Mouse (Mus musculus): ENCODE measurements at regions not wholly inside any gene's neighbourhood (a gene's known extent, or its start where the extent isn't known, plus 50 kb on each side); places are given as distances from the start of the nearest gene placed in this dataset.

DNA sequence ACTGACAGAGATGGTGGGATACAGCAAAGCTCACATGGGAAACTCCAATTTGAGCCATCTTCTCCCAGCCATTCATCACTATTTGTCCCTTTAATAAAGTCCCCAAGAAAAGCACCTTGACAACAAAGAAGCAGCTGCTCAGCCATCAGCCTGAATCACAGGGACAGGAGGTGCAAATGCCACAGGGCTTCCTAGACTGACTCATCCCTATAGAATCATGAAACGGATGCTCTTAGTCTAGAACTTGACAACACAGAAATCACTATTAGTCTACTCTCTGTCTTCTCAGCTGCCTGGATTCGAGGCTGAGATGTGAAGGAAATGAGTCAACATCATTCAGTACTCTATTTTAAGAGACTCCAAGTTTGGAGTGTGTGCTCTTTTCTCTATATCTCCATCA is 365.4 kb upstream of the Gm10306 start:
- H3K4me2 ChIP-seq, result no peak overlapping the region
- no peaks in the 10 kb centered on the region for H3K4me1 ChIP-seq
- H3K27me3 ChIP-seq, result no peaks in the 10 kb centered on the region
- no peak overlapping the region for H3K9ac ChIP-seq
- no peaks in the 10 kb centered on the region for H3K36me3 ChIP-seq
- ATAC-seq (ENCODE audit: insufficient number of reproducible peaks, insufficient read depth, low FRiP score, low TSS enrichment, low read depth), result no peak
- no peaks in the 10 kb centered on the region for H3K9me3 ChIP-seq
- H3K27ac ChIP-seq, result no peak overlapping the region
- H3K4me3 ChIP-seq, result no peak overlapping the region
- 85% methylated on average over 2 of the region's 2 CpGs for WGBS

DNA sequence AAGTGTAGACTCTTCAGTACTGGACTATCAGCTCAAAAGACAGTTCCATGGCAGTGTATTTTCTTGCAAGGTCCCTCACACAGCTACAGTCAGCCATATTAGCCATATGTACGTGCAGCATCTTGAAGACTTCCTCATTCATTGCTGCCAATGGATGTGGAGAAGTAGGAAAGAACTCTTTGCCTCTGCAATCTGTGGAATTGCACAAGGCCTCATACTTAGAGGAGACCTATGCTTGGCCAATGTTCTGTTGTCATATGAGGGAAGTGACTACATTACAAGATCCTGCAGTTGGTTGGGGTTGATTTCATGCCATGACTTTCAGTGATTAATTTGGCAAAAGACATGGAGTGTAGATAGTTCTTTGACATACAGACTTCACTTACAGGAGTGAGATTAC is 340.1 kb upstream of the Gm10306 start:
- no peaks in the 10 kb centered on the region for H3K36me3 ChIP-seq
- no peaks in the 10 kb centered on the region for H3K4me1 ChIP-seq
- no peaks in the 10 kb centered on the region for H3K9me3 ChIP-seq
- no peak overlapping the region for H3K9ac ChIP-seq
- H3K27ac ChIP-seq, result no peak overlapping the region
- WGBS, result 83% methylated on average over 1 of the region's 1 CpGs
- no peak for ATAC-seq (ENCODE audit: insufficient number of reproducible peaks, insufficient read depth, low FRiP score, low TSS enrichment, low read depth)
- H3K27me3 ChIP-seq, result no peaks in the 10 kb centered on the region
- no peak overlapping the region for H3K4me2 ChIP-seq
- no peak overlapping the region for H3K4me3 ChIP-seq

DNA sequence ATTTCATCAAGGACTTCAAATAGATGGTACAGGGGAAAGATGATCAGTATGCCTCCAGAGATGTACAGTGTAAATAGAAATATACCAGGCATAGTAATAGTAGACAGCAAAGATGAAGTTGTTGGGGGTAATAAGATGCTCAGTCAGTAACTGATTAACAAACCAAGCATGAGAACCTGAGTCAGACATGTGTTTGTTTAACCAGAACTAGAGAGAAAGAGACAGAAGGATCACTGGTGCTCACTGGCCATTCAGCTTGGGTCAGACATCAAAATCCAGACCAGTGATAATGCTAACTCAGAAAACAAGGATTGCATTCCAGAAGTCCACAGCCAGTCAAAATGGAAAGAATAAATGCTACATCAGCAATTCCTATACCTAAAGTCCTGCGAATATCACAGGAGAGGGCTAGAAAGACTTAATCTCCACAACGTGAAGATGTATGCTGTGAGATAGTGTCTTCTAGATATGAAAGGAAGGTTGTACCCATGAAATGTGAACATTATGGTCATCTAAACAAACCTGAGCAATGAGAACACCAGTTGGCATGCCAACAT is 320.6 kb upstream of the Gm10306 start:
- Histone ChIP-seq H3K9ac (no peak overlapping the region), H3K4me3 (no peak overlapping the region), H3K27me3 (no peaks in the 10 kb centered on the region), H3K9me3 (no peaks in the 10 kb centered on the region), H3K4me1 (no peaks in the 10 kb centered on the region), H3K4me2 (no peak overlapping the region), H3K36me3 (no peaks in the 10 kb centered on the region), H3K27ac (no peak overlapping the region)
- ATAC-seq (ENCODE audit: insufficient number of reproducible peaks, insufficient read depth, low FRiP score, low TSS enrichment, low read depth), result no peak
- WGBS, result 95% methylated on average over 2 of the region's 2 CpGs

DNA sequence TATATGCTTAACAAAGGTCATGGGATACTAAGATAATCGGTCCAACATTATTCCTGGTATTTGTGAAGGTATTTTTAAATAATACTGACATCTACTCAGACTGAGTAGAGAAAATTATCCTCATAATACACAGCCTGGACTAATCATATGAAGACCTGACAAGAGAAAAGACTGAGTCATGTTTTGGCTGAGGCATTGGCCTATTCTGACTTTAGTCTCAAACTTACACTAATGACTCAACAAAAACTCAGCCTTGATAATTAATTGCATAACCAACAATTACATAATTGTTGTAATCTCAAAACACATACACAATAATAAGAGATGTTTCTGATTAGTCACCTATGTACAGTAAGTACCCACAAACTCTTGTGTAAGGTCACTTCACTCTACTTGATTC is 300.3 kb upstream of the Gm10306 start:
- no peaks in the 10 kb centered on the region for H3K27me3 ChIP-seq
- no peak overlapping the region for H3K27ac ChIP-seq
- H3K4me2 ChIP-seq, result no peak overlapping the region
- 70% methylated on average over 1 of the region's 1 CpGs for WGBS
- H3K9ac ChIP-seq, result no peak overlapping the region
- no peak overlapping the region for H3K4me3 ChIP-seq
- no peaks in the 10 kb centered on the region for H3K36me3 ChIP-seq
- ATAC-seq (ENCODE audit: insufficient number of reproducible peaks, insufficient read depth, low FRiP score, low TSS enrichment, low read depth), result no peak
- H3K4me1 ChIP-seq, result no peaks in the 10 kb centered on the region
- no peaks in the 10 kb centered on the region for H3K9me3 ChIP-seq

DNA sequence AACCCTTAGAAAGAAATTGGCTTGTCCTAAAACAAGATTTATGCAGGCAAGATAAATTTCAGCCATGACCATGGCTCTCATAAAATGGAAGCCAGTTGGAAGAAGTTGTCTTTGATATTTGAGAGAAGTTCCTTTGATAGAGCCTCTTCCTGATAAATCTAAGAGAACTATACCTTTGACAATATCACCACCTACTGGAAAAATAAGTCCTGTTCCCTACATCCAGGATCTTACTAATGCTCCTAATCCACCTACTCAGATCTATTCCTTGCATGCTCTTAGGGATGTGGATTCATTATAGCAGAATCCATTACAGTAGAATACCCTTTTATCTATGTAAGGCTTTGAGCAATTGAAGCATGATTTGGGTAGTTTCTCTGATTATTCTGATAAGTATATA is 295.2 kb upstream of the Gm10306 start:
- no peaks in the 10 kb centered on the region for H3K4me1 ChIP-seq
- ATAC-seq (ENCODE audit: insufficient number of reproducible peaks, insufficient read depth, low FRiP score, low TSS enrichment, low read depth), result no peak
- H3K36me3 ChIP-seq, result no peaks in the 10 kb centered on the region
- no peak overlapping the region for H3K4me2 ChIP-seq
- H3K9ac ChIP-seq, result no peak overlapping the region
- no peak overlapping the region for H3K4me3 ChIP-seq
- no peaks in the 10 kb centered on the region for H3K9me3 ChIP-seq
- no peaks in the 10 kb centered on the region for H3K27me3 ChIP-seq
- H3K27ac ChIP-seq, result no peak overlapping the region

DNA sequence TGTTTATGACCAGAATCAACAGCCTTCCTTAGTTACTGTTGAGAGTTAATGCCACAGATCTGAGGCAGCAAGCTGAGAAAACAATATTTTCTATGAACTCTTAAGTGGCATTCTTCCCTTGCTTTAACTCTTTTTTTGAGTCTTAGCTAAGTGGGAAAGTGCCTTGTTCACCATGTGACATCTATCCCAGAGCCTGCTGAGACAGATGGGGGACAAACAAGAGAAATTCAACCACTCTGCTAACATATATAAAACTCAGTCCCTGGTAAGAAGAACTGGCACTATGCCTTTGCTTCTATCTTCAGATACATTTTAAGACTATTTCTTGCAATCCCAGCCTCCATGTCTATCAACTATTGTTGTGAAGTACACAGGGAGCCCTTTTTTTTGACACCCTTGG is 274.6 kb upstream of the Gm10306 start:
- no peak overlapping the region for H3K4me3 ChIP-seq
- no peaks in the 10 kb centered on the region for H3K4me1 ChIP-seq
- no peak for ATAC-seq (ENCODE audit: insufficient number of reproducible peaks, insufficient read depth, low FRiP score, low TSS enrichment, low read depth)
- H3K4me2 ChIP-seq, result no peak overlapping the region
- H3K9ac ChIP-seq, result no peak overlapping the region
- no peak overlapping the region for H3K27ac ChIP-seq
- H3K27me3 ChIP-seq, result no peaks in the 10 kb centered on the region
- H3K36me3 ChIP-seq, result no peaks in the 10 kb centered on the region
- H3K9me3 ChIP-seq, result no peaks in the 10 kb centered on the region

DNA sequence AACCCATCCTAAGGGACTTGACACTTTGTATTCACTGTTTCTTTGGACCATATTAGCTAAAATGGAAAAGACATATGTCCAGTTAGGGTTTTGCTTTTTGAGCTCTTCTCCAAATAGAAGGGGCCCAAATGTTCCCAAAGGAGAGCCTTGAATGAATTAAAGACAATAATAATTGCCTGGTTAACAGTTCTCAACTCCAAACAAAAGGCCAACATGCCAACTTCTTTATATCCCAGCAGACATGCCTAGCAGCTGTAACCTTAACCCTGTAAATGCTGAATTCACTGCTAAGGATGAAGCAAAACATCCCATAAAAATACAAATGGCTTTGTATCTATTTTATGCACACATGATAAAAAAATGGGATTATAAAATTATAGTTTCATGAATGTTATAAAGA is 264.2 kb upstream of the Gm10306 start:
- no peaks in the 10 kb centered on the region for H3K27me3 ChIP-seq
- no peaks in the 10 kb centered on the region for H3K4me1 ChIP-seq
- H3K4me2 ChIP-seq, result no peak overlapping the region
- no peak overlapping the region for H3K27ac ChIP-seq
- ATAC-seq (ENCODE audit: insufficient number of reproducible peaks, insufficient read depth, low FRiP score, low TSS enrichment, low read depth), result no peak
- no peak overlapping the region for H3K9ac ChIP-seq
- no peaks in the 10 kb centered on the region for H3K9me3 ChIP-seq
- H3K36me3 ChIP-seq, result no peaks in the 10 kb centered on the region
- no peak overlapping the region for H3K4me3 ChIP-seq

DNA sequence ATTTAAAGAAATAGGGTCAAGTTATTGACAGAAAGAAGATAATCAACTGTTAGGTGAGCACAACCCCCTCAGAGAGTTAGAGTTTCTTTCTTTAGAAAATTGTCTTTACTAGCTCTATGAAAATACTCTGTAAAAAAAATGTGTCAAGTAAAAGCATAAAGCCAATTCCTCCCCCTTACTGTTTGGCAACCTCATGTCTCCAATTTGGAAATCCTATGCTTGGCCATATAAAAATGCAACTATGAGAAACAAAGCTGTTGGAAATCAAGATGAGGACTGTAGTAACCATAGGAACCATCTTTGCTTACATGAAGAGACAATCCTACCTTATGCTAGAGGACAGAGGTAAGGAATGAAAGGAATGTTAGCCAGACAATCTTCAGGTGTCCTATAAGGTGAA is 239.0 kb upstream of the Gm10306 start:
- H3K9ac ChIP-seq, result no peak overlapping the region
- H3K4me1 ChIP-seq, result no peaks in the 10 kb centered on the region
- no peak for ATAC-seq (ENCODE audit: insufficient number of reproducible peaks, insufficient read depth, low FRiP score, low TSS enrichment, low read depth)
- no peaks in the 10 kb centered on the region for H3K36me3 ChIP-seq
- H3K4me3 ChIP-seq, result no peak overlapping the region
- no peaks in the 10 kb centered on the region for H3K27me3 ChIP-seq
- no peak overlapping the region for H3K27ac ChIP-seq
- no peaks in the 10 kb centered on the region for H3K9me3 ChIP-seq
- H3K4me2 ChIP-seq, result no peak overlapping the region

DNA sequence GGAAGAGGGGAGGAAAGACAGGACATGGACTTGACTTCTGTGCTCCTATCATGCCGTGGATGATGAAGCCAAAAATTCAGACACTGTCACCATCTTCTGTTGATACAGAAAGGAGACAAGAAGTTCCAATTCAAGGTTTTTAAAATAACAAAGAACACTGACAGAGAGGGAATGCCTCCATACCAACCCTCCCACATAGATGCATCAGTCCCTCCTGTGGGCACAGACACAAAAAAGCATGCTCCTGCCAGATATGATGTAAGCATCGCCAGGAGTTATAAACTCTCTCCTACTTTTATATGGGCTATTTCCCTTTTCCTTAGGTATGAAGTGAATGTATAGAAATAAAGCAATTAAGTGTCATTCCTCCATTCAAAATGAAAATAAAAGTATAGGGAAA is 229.6 kb upstream of the Gm10306 start:
- WGBS, result 80% methylated on average over 2 of the region's 2 CpGs
- no peak overlapping the region for H3K27ac ChIP-seq
- ATAC-seq (ENCODE audit: insufficient number of reproducible peaks, insufficient read depth, low FRiP score, low TSS enrichment, low read depth), result no peak
- H3K9ac ChIP-seq, result no peak overlapping the region
- no peaks in the 10 kb centered on the region for H3K27me3 ChIP-seq
- no peak overlapping the region for H3K4me3 ChIP-seq
- H3K9me3 ChIP-seq, result no peaks in the 10 kb centered on the region
- no peak overlapping the region for H3K4me2 ChIP-seq
- no peaks in the 10 kb centered on the region for H3K36me3 ChIP-seq
- H3K4me1 ChIP-seq, result no peaks in the 10 kb centered on the region

DNA sequence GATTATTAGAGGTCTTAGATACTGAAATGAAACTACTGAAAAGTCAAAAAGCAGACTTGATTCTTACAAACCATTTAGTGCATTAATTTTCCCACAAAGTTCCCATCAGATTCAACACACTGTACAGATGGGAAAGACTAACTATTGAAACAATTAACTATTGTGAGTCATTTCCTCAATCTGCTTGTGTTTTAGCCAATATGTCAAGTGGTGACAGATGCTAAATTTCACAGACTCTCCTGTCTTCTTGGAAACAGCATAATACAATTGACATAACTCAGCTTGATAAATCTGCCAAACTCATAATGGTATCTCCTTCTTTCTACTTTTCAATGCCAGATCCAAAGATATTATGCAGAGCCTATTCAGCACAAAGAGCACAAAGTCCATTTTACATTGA is 213.0 kb upstream of the Gm10306 start:
- Histone ChIP-seq H3K27me3 (no peaks in the 10 kb centered on the region), H3K4me2 (no peak overlapping the region), H3K4me3 (no peak overlapping the region), H3K36me3 (no peaks in the 10 kb centered on the region), H3K9ac (no peak overlapping the region), H3K9me3 (no peaks in the 10 kb centered on the region), H3K4me1 (no peaks in the 10 kb centered on the region), H3K27ac (no peak overlapping the region)
- no peak for ATAC-seq (ENCODE audit: insufficient number of reproducible peaks, insufficient read depth, low FRiP score, low TSS enrichment, low read depth)

DNA sequence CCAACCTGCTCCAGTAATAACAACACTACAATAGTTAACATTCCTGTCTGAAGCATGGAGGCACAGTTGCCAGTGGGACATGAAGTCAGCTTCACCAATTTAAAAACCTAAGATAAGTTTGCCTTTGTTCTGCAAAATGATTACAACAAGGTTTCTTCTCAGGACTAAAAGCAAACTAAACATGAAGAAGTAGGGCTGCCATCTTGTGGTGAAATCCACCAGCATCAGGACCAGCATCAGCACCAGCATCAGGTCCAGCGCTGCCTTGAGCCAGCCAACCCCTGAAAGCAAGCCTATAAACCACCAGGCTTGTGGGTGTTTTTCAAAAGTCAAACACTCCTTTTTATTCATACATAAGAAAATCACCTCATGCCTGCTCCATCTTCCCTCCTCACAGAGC is 207.1 kb upstream of the Gm10306 start:
- WGBS, result 55% methylated on average over 1 of the region's 1 CpGs

DNA sequence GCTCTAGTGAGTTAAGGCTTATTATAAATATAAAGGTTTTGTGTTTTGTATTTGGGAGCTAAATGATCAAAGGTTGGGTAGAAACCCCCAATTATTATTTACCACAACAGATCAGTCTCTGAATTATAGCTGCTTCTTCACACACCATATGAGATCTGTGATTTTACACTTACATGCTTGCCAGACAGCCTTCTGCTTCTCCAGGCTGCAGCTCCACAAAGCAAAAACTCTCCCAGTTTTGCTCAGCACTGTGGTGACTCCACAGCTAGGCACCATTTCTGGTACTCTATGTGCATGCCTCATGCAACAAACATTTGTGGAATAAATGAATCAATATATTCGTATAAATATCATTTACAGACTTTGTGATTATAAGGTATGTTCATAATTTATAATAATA is 199.4 kb upstream of the Gm10306 start:
- no peak overlapping the region for H3K4me2 ChIP-seq
- H3K4me1 ChIP-seq, result no peaks in the 10 kb centered on the region
- no peaks in the 10 kb centered on the region for H3K36me3 ChIP-seq
- H3K9ac ChIP-seq, result no peak overlapping the region
- no peak for ATAC-seq (ENCODE audit: insufficient number of reproducible peaks, insufficient read depth, low FRiP score, low TSS enrichment, low read depth)
- no peak overlapping the region for H3K27ac ChIP-seq
- no peak overlapping the region for H3K4me3 ChIP-seq
- 76% methylated on average over 1 of the region's 1 CpGs for WGBS
- no peaks in the 10 kb centered on the region for H3K9me3 ChIP-seq
- H3K27me3 ChIP-seq, result no peaks in the 10 kb centered on the region

More for the DNA sequence above, 207.1 kb upstream of the Gm10306 start:
- Histone ChIP-seq H3K9me3 (no peaks in the 10 kb centered on the region), H3K4me1 (no peaks in the 10 kb centered on the region), H3K27me3 (no peaks in the 10 kb centered on the region), H3K27ac (no peak overlapping the region), H3K36me3 (no peaks in the 10 kb centered on the region), H3K9ac (no peak overlapping the region), H3K4me2 (no peak overlapping the region), H3K4me3 (no peak overlapping the region)
- no peak for ATAC-seq (ENCODE audit: insufficient number of reproducible peaks, insufficient read depth, low FRiP score, low TSS enrichment, low read depth)

DNA sequence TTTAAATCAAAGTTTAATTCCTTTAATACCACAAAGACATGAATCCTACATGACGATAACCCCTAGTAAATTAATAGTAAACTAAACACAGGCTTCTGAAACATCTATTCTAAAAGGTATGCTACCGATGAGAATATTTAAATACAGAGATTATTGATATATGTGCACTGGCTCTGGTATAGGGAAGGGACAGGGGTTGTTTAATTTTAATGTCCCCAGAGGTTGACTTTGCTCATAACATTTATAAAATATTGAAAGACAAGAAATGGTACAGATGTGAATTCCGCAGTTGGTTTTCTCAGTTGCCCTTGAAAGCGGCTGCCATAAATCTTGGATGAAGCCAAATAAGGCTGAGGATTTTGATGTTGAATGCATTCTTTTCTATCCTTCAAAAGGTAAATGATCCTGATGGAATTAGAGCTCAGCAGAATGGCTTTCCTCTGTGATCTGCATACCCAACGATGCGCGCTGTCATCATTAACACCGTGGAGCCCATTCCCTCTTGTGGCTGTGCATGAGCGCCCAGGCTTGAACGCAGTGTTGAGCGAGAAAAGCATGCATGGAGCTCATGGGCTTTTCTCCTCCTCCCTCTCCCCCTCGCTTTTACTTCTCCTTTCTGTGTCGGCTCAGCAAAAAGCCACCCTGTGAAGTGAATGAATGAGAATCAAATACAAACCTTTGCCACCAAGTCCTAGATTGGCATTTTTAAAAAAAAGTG is 195.4 kb upstream of the Gm10306 start:
- no peak overlapping the region for H3K4me3 ChIP-seq
- WGBS, result 67% methylated on average over 13 of the region's 13 CpGs
- no peak overlapping the region for H3K27ac ChIP-seq
- H3K9ac ChIP-seq, result no peak overlapping the region
- no peaks in the 10 kb centered on the region for H3K36me3 ChIP-seq
- ATAC-seq (ENCODE audit: insufficient number of reproducible peaks, insufficient read depth, low FRiP score, low TSS enrichment, low read depth), result no peak
- no peaks in the 10 kb centered on the region for H3K27me3 ChIP-seq
- no peak overlapping the region for H3K4me2 ChIP-seq
- no peaks in the 10 kb centered on the region for H3K4me1 ChIP-seq
- H3K9me3 ChIP-seq, result no peaks in the 10 kb centered on the region

All from embryonic facial prominence, embryonic 13.5 days (tissue).